ENCODE assay signal across 13 mouse cellular contexts in genomic region chr12:30160475-30160874, GRCm38 (mm10). TPM values are rescaled to one million over a fixed set of nuclear protein-coding genes. Genes with fewer than 3 reads are reported as not detected.
A peak's percentile ranks its signal among the peaks of the same experiment; 100 is the strongest.
DNase-seq lines count a peak whose midpoint lies in the region; ATAC-seq and TF ChIP-seq lines count a peak whose summit lies in the region.
"Had no signal": no experiment of that assay in that cellular context is flagged by ENCODE, and none has a peak within 500 bp of the region (broad histone marks: within the 10 kb centered on the region; RNA-seq: fewer than 3 reads in every experiment).

No protein-coding gene starts in this region.

- no peaks in the 10 kb centered on the region for H3K9me3 ChIP-seq in kidney, postnatal 0 days (replicated peaks; ENCODE audit: low read length)
- H3K9me3 ChIP-seq: embryonic facial prominence, embryonic 15.5 days had no signal

- H3K9ac ChIP-seq in kidney, postnatal 0 days (ENCODE audit: low read depth, low read length), result no peak overlapping the region
- H3K9ac ChIP-seq: embryonic facial prominence, embryonic 15.5 days had no signal

- 71% methylated on average over 3 of the region's 3 CpGs for WGBS in kidney, postnatal 0 days

- peak; percentile 6 for DNase-seq in gastrocnemius, postnatal 10 days
- no peak for DNase-seq in gastrocnemius, postnatal 36 days
- DNase-seq in testis, postnatal 10 days (ENCODE audit: low spot score), result peak; percentile 55
- no peak for DNase-seq in testis, postnatal 14 days (ENCODE audit: low spot score)
- peak; percentile 51 for DNase-seq in kidney, postnatal 0 days (ENCODE audit: low spot score)
- DNase-seq in frontal cortex, postnatal 14 days (ENCODE audit: low spot score in 2 of 2), result no peak
- DNase-seq: right cerebral cortex, adult 18-20 months; thymus, postnatal 25 days had no signal

- intact Hi-C loops in gastrocnemius, postnatal 36 days (cut with DNase I), result no loop called here

- no peak overlapping the region for H3K27ac ChIP-seq in kidney, postnatal 0 days
- H3K27ac ChIP-seq: embryonic facial prominence, embryonic 15.5 days had no signal

- no peak for TF ChIP-seq CTCF in kidney, postnatal 0 days (IDR thresholded peaks at IDR 0.05; ENCODE audit: low read depth)

- no peak overlapping the region for H3K4me3 ChIP-seq in kidney, postnatal 0 days (replicated peaks; ENCODE audit: low read depth, low read length)
- H3K4me3 ChIP-seq: embryonic facial prominence, embryonic 15.5 days; megakaryocyte, embryonic 14.5 days had no signal

- H3K4me2 ChIP-seq in kidney, postnatal 0 days (ENCODE audit: low read length), result no peak overlapping the region
- H3K4me2 ChIP-seq: embryonic facial prominence, embryonic 15.5 days had no signal

- no peaks in the 10 kb centered on the region for H3K36me3 ChIP-seq in kidney, postnatal 0 days (ENCODE audit: insufficient read depth, low read length)
- H3K36me3 ChIP-seq: embryonic facial prominence, embryonic 15.5 days had no signal

- no peaks in the 10 kb centered on the region for H3K4me1 ChIP-seq in kidney, postnatal 0 days (replicated peaks; ENCODE audit: insufficient read depth, low read length)
- H3K4me1 ChIP-seq: embryonic facial prominence, embryonic 15.5 days; megakaryocyte, embryonic 14.5 days had no signal

- ATAC-seq in kidney, postnatal 0 days (replicated peaks; ENCODE audit: low FRiP score, low read depth), result no peak
- no peak for ATAC-seq in CD4-positive, CD25-positive, alpha-beta regulatory T cell, adult 4 months
- no peak for ATAC-seq in frontal cortex, adult (ENCODE audit: low TSS enrichment)

- H3K27me3 ChIP-seq in kidney, postnatal 0 days (ENCODE audit: insufficient read depth, low read length), result no peaks in the 10 kb centered on the region
- H3K27me3 ChIP-seq: embryonic facial prominence, embryonic 15.5 days; megakaryocyte, embryonic 14.5 days had no signal

RNA-seq across cellular contexts. Expression of gene Tpo, which starts 28.1 kb away (rescaled TPM):
- not detected for total RNA-seq in gastrocnemius, postnatal 10 days (2021)
- total RNA-seq in gastrocnemius, postnatal 36 days (2021), result not detected
- polyA plus RNA-seq in kidney, postnatal 0 days (2015; fragmentation: Nextera tagmentation; extraction: Ambion mirVana), result not detected in 2 replicates
- not detected for polyA plus RNA-seq in CD4-positive, CD25-positive, alpha-beta regulatory T cell, adult 4 months (2017; shearing (Covaris generic))
- total RNA-seq: adrenal gland, postnatal 4 days had no signal

Comparison
In these comparisons a context has a peak if more than half of its experiments do, and no peak if none do; other contexts are left out.
1. DNase-seq: peak in gastrocnemius, postnatal 10 days (single experiment), testis, postnatal 10 days (single experiment) and kidney, postnatal 0 days (single experiment); none in gastrocnemius, postnatal 36 days (0 of 2), testis, postnatal 14 days (single experiment) and frontal cortex, postnatal 14 days (0 of 2).